Mouse (Mus musculus) kidney, postnatal 0 days (tissue): ENCODE measurements around the gene Arl14ep. TPM values are rescaled to one million over a fixed set of nuclear protein-coding genes. Genes with fewer than 3 reads are reported as not detected.

Experiments used
- ATAC-seq: fragments of 200-750 bp; cut with Nextera tagmentation; replicated peaks from 2 replicates; pipeline ENCODE4 v1.8.0; 2017; ENCODE audit warnings: low read depth, moderate number of reproducible peaks, moderate TSS enrichment, moderate library complexity; ENCODE audit not compliant: low FRiP score
- DNase-seq: peaks from one replicate; pipeline ENCODE4 v3.0.0-alpha.2; 2016; ENCODE audit warnings: low spot score
- H3K27ac ChIP-seq: fragments of 300-500 bp; sonication (generic); 2 replicates; pipeline ENCODE4 v1.5.1; 2014; ENCODE audit warnings: mild to moderate bottlenecking
- H3K27me3 ChIP-seq: fragments of 300-500 bp; sonication (generic); 2 replicates; pipeline ENCODE4 v1.6.1; 2014; ENCODE audit warnings: low read length, mixed read lengths; ENCODE audit not compliant: insufficient read depth
- H3K36me3 ChIP-seq: fragments of 300-500 bp; sonication (generic); 2 replicates; pipeline ENCODE4 v1.6.1; 2014; ENCODE audit warnings: low read length, mixed read lengths; ENCODE audit not compliant: insufficient read depth
- H3K4me1 ChIP-seq: fragments of 300-500 bp; sonication (generic); replicated peaks from 2 replicates; pipeline ENCODE4 v1.6.1; 2014; ENCODE audit warnings: antibody characterized with exemption, low read length, mixed read lengths; ENCODE audit not compliant: insufficient read depth
- H3K4me2 ChIP-seq: fragments of 300-500 bp; sonication (generic); 2 replicates; pipeline ENCODE4 v1.6.1; 2014; ENCODE audit warnings: mild to moderate bottlenecking, low read length, moderate library complexity, mixed read lengths
- H3K4me3 ChIP-seq: fragments of 300-500 bp; sonication (generic); replicated peaks from 2 replicates; pipeline ENCODE4 v1.5.1; 2014; ENCODE audit warnings: low read depth, low read length
- H3K9ac ChIP-seq: fragments of 300-500 bp; sonication (generic); 2 replicates; pipeline ENCODE4 v1.6.1; 2014; ENCODE audit warnings: low read depth, low read length
- H3K9me3 ChIP-seq: fragments of 300-500 bp; sonication (generic); replicated peaks from 2 replicates; pipeline ENCODE4 v1.6.1; 2016; ENCODE audit warnings: low read length, inconsistent platforms, mixed read lengths
- CTCF ChIP-seq: IDR thresholded peaks from 2 replicates; pipeline ENCODE4 v1.5.1; 2016; ENCODE audit warnings: antibody characterized with exemption, low read depth, mild to moderate bottlenecking, moderate library complexity
- WGBS: fragments of 180-500 bp; shearing (Covaris S2); extraction: QIAGEN DNeasy Blood & Tissue Kit; methylation state at CpG from one replicate; pipeline ENCODE4 v1.1.7; 2014; 5-methylcytosine and 5-hydroxymethylcytosine counted together
- polyA plus RNA-seq: library from polyadenylated mRNA; unstranded; fragments of >200 nt; fragmentation: Nextera tagmentation; extraction: Ambion mirVana; gene quantifications from 2 replicates; pipeline ENCODE4 v1.2.1, GENCODE M21; 2015

The Arl14ep gene
- polyA plus RNA-seq, 1 experiment from 2014 or later = 35.2 TPM

DNA sequence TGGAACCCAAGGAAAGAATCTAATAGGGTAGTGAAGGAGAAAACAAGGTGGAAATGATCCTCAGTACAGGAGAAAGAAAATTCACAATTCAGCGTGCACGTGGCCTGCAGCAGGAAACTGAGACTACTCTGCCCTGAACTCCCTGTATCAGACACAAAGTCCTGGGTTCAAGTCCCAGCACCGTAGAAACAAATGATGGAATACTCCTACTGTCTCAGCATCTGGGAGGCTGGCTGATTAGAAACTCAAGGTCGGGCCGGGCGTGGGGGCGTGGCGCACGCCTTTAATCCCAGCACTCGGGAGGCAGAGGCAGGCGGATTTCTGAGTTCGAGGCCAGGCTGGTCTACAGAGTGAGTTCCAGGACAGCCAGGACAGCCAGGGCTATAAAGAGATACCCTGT, 3.3 kb downstream of the Arl14ep start:
- TF ChIP-seq CTCF = no peak
- no peak overlapping the region for H3K9ac ChIP-seq
- peaks cover 23% of the 10 kb centered on the region; the same call in 1 of the 2 replicates for H3K36me3 ChIP-seq
- no peak overlapping the region for H3K4me3 ChIP-seq
- no peak overlapping the region for H3K4me2 ChIP-seq
- no peaks in the 10 kb centered on the region for H3K27me3 ChIP-seq
- DNase-seq = no peak
- H3K27ac ChIP-seq = no peak overlapping the region
- 0 out of 2 replicates have a peak, but pooled peaks cover 7% of the 10 kb centered on the region for H3K4me1 ChIP-seq
- no peaks in the 10 kb centered on the region for H3K9me3 ChIP-seq
- ATAC-seq = no peak
- WGBS = 94% methylated on average over 12 of the region's 12 CpGs

DNA sequence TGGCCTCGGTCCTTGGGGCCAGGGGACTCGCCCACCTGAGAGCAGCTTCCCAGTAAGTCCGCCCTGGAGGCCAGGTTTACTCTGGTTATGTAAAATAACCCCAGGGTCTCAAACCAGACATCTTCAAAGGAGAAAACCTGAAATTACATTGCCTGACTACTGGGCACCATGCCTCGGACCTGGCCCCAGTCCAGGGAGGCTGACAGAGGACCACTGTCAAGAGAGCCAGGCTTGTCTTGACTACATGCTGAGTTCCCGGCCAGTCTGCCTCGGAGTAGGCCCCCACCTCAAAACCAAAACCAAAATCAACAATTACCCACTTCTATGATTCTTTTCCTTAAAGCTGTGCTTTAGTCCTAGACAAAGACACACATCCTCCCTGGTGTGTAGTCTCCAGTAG, 5.9 kb downstream of the Arl14ep start:
- Histone ChIP-seq H3K27me3 (no peaks in the 10 kb centered on the region), H3K27ac (no peak overlapping the region), H3K9ac (no peak overlapping the region), H3K4me2 (no peak overlapping the region), H3K4me1 (0 out of 2 replicates have a peak, but pooled peaks cover 4% of the 10 kb centered on the region), H3K36me3 (peaks cover 36% of the 10 kb centered on the region; the same call in 1 of the 2 replicates), H3K9me3 (no peaks in the 10 kb centered on the region), H3K4me3 (no peak overlapping the region)
- WGBS = 88% methylated on average over 6 of the region's 6 CpGs
- DNase-seq (no peak), ATAC-seq (no peak)
- TF ChIP-seq CTCF = no peak

DNA sequence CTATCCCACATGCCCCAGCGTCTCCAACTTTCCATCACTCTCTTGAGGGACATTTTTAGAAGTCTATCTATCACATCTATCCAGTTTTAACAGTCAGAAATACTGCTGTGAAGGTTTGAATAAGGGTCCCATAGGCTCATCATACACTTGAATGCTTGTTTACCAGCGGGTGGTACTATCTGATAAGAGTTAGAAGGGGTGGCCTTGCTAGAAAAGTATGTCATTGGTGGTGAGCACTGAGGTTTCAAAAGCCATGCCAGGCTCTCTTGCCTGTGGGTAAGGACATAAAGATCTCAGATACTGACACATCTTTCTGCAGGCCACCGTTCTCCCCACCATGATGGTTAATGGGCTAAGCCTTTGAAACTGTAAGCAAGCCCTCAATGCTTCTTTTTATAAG, 10.7 kb downstream of the Arl14ep start:
- no peak for TF ChIP-seq CTCF
- no peak for ATAC-seq
- H3K36me3 ChIP-seq = peaks cover 34% of the 10 kb centered on the region; the same call in 1 of the 2 replicates

DNA sequence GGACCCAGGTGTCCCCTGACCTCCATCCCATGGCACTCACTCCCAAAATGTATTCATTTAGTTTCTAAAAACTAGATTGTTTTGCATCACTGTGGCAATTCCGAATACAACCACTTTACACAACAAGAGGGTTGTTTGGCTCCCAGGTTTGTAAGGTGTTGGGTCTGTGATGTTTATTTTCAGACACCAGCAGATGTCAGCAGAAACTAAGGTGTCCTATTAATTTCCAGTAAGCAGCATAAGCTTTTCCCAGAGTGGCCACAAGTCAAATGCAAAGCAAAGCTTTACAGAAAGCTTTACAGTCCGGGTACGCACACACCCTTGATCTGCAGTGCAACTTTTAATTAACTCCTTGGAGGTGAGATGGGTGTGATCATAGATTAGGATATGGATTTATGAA, 12.6 kb downstream of the Arl14ep start:
- Histone ChIP-seq H3K27ac (no peak overlapping the region), H3K9ac (no peak overlapping the region), H3K4me2 (no peak overlapping the region), H3K4me1 (no peaks in the 10 kb centered on the region), H3K9me3 (no peaks in the 10 kb centered on the region), H3K4me3 (no peak overlapping the region), H3K27me3 (no peaks in the 10 kb centered on the region), H3K36me3 (0 out of 2 replicates have a peak, but pooled peaks cover 19% of the 10 kb centered on the region)
- ATAC-seq = no peak
- no peak for TF ChIP-seq CTCF
- DNase-seq = no peak
- 73% methylated on average over 3 of the region's 3 CpGs for WGBS

More for the DNA sequence above, 10.7 kb downstream of the Arl14ep start:
- no peak overlapping the region for H3K4me3 ChIP-seq
- H3K4me1 ChIP-seq = no peaks in the 10 kb centered on the region
- no peak overlapping the region for H3K27ac ChIP-seq
- H3K4me2 ChIP-seq = no peak overlapping the region
- no peak for DNase-seq
- H3K9me3 ChIP-seq = no peaks in the 10 kb centered on the region
- WGBS = 86% methylated on average over 3 of the region's 3 CpGs
- no peaks in the 10 kb centered on the region for H3K27me3 ChIP-seq
- no peak overlapping the region for H3K9ac ChIP-seq

DNA sequence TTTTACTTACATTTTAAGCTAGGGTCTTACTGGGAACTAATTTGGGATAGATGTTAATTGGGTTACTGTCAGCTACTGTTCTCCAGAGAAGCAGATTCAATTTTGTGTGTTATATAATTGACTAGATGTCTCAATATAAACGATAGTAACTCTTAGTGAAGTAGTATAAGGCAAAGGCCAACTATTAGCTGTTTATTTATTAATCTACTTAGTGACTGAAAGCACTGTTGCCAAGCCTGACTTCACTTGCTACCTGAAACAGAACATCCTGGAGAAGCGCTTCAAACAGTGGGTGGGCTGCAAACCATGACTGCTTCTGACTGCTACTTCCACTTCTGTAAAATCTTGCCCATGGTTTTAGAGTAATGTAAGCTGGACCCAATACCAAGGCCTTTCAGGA, 13.2 kb downstream of the Arl14ep start:
- no peaks in the 10 kb centered on the region for H3K9me3 ChIP-seq
- no peaks in the 10 kb centered on the region for H3K4me1 ChIP-seq
- H3K36me3 ChIP-seq = 0 out of 2 replicates have a peak, but pooled peaks cover 19% of the 10 kb centered on the region
- ATAC-seq (no peak), DNase-seq (no peak)
- TF ChIP-seq CTCF = no peak
- WGBS = 71% methylated on average over 2 of the region's 2 CpGs
- no peak overlapping the region for H3K4me2 ChIP-seq
- H3K4me3 ChIP-seq = no peak overlapping the region
- no peaks in the 10 kb centered on the region for H3K27me3 ChIP-seq
- no peak overlapping the region for H3K9ac ChIP-seq
- H3K27ac ChIP-seq = no peak overlapping the region

DNA sequence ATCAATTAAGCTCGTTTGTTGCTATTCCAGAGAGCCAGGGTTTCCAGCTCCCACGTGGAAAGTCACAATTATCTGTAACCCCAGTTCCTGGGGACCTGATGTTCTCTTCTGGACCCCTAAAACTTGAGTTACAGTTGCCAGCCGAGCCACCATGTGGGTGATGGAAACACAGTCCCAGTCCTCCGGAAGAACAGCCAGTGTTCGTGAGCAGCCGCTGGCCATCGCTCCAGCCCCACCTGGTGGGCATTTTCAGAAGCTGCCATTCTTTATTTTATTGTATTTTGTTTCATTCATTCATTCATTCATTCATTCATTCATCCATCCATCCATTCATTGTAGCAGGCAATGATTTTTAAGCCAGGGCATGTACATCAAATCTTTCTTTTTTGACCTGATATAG, 14.0 kb downstream of the Arl14ep start:
- WGBS = 37% methylated on average over 7 of the region's 7 CpGs
- peak; percentile 46 for DNase-seq
- Histone ChIP-seq H3K4me3 (no peak overlapping the region), H3K27ac (no peak overlapping the region), H3K9ac (no peak overlapping the region), H3K27me3 (no peaks in the 10 kb centered on the region), H3K36me3 (0 out of 2 replicates have a peak, but pooled peaks cover 16% of the 10 kb centered on the region), H3K4me2 (no peak overlapping the region), H3K9me3 (no peaks in the 10 kb centered on the region), H3K4me1 (no peaks in the 10 kb centered on the region)
- peak; percentile 78 for TF ChIP-seq CTCF
- 0 out of 2 replicates have a peak, but pooled peaks have one; percentile 19 for ATAC-seq

DNA sequence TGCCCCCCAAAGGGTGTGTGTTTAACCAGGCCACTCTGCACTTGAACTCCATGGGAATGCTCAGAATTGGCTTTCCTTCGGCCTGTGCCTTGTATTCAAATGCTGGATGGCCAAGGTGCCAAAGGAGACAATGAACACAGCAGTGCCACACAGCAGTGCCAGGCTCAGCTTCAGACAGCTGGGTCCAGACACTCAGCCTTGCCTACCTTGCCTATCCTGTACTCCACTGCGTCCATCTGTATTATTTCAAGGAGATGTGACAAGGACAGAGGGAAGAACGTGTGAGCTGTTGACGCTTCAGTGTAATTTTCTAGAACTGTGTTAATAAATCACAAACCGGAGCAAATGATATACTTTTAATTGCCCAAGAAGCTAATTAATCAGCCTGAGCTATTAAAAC, 14.8 kb downstream of the Arl14ep start:
- DNase-seq = no peak
- H3K4me2 ChIP-seq = no peak overlapping the region
- H3K4me3 ChIP-seq = no peak overlapping the region
- no peak for TF ChIP-seq CTCF
- no peaks in the 10 kb centered on the region for H3K9me3 ChIP-seq
- H3K36me3 ChIP-seq = 0 out of 2 replicates have a peak, but pooled peaks cover 8% of the 10 kb centered on the region
- WGBS = 54% methylated on average over 5 of the region's 5 CpGs
- ATAC-seq = 0 out of 2 replicates have a peak, but pooled peaks have one; percentile 31
- H3K27ac ChIP-seq = no peak overlapping the region
- no peak overlapping the region for H3K9ac ChIP-seq
- no peaks in the 10 kb centered on the region for H3K27me3 ChIP-seq
- no peaks in the 10 kb centered on the region for H3K4me1 ChIP-seq
